22 mouse cellular contexts compared by ENCODE assay signal in genomic region chr4:95096731-95097130, GRCm38 (mm10). TPM values are rescaled to one million over a fixed set of nuclear protein-coding genes. Genes with fewer than 3 reads are reported as not detected.
A peak's percentile ranks its signal among the peaks of the same experiment; 100 is the strongest.
DNase-seq lines count a peak whose midpoint lies in the region; ATAC-seq lines count a peak whose summit lies in the region.
"Had no signal": no experiment of that assay in that cellular context is flagged by ENCODE, and none has a peak within 500 bp of the region (broad histone marks: within the 10 kb centered on the region; RNA-seq: fewer than 3 reads in every experiment).

No protein-coding gene starts in this region.

- intact Hi-C loops in left cerebral cortex, postnatal 4 days (cut with DNase I): no loop called here

- no peak overlapping the region for H3K9ac ChIP-seq in kidney, embryonic 16.5 days (replicated peaks; ENCODE audit: low read length)
- no peak overlapping the region for H3K9ac ChIP-seq in stomach, embryonic 14.5 days (replicated peaks; ENCODE audit: low read depth, low read length)
- H3K9ac ChIP-seq: embryonic facial prominence, embryonic 15.5 days; heart, embryonic 15.5 days; hindbrain, embryonic 14.5 days had no signal

- no peak for ATAC-seq in kidney, embryonic 16.5 days (ENCODE audit: low FRiP score, low TSS enrichment)
- ATAC-seq in activated CD4-positive, CD25-positive, alpha-beta regulatory T cell, adult 4 months: peak; percentile 60
- ATAC-seq in stomach, embryonic 14.5 days (ENCODE audit: insufficient number of reproducible peaks, insufficient read depth, low FRiP score, low read depth): no peak
- ATAC-seq: forebrain, embryonic 14.5 days had no signal

- 62% methylated on average over 2 of the region's 2 CpGs for WGBS in kidney, embryonic 16.5 days
- WGBS in stomach, embryonic 14.5 days: 35% methylated on average over 2 of the region's 2 CpGs

- H3K36me3 ChIP-seq in kidney, embryonic 16.5 days (ENCODE audit: insufficient read depth, low read length): no peaks in the 10 kb centered on the region
- H3K36me3 ChIP-seq in stomach, embryonic 14.5 days (ENCODE audit: control insufficient read depth, insufficient read depth, low read length): no peaks in the 10 kb centered on the region
- H3K36me3 ChIP-seq: embryonic facial prominence, embryonic 15.5 days; forebrain, embryonic 10.5 days; G1E; heart, embryonic 15.5 days; hindbrain, embryonic 10.5 days had no signal

- H3K4me2 ChIP-seq in kidney, embryonic 16.5 days (replicated peaks; ENCODE audit: low read depth, low read length): no peak overlapping the region
- H3K4me2 ChIP-seq in stomach, embryonic 14.5 days (replicated peaks; ENCODE audit: low read depth, low read length): no peak overlapping the region
- H3K4me2 ChIP-seq: embryonic facial prominence, embryonic 15.5 days; heart, embryonic 11.5 days; heart, embryonic 15.5 days; hindbrain, embryonic 14.5 days had no signal

- H3K27me3 ChIP-seq in kidney, embryonic 16.5 days (ENCODE audit: insufficient read depth, low read length): no peaks in the 10 kb centered on the region
- H3K27me3 ChIP-seq in stomach, embryonic 14.5 days (ENCODE audit: control insufficient read depth, insufficient read depth, low read length): no peaks in the 10 kb centered on the region
- H3K27me3 ChIP-seq: embryonic facial prominence, embryonic 15.5 days; heart, embryonic 15.5 days had no signal

- peak; percentile 1 for DNase-seq in kidney, postnatal 10 days
- peak; percentile 29 for DNase-seq in CD4-positive, CD25-positive, alpha-beta regulatory T cell, adult 2 months (ENCODE audit: low read depth, low spot score)
- no peak for DNase-seq in left cerebral cortex, adult 18-20 months (ENCODE audit: low spot score in 2 of 2)
- DNase-seq in left cerebral cortex, postnatal 4 days: no peak
- DNase-seq: adrenal gland, postnatal 14 days; cerebellum, adult 18-20 months; cerebellum, adult 9-11 months; gastrocnemius, adult 2 months; gastrocnemius, postnatal 25 days; heart, postnatal 14 days had no signal

- no peak overlapping the region for H3K27ac ChIP-seq in kidney, embryonic 16.5 days (ENCODE audit: low read length)
- peak overlapping the region; percentile 46; the same call in 1 of the 2 replicates for H3K27ac ChIP-seq in stomach, embryonic 14.5 days (ENCODE audit: low read length)
- H3K27ac ChIP-seq: embryonic facial prominence, embryonic 15.5 days; forebrain, embryonic 10.5 days; gastrocnemius, adult 2 months; heart, embryonic 15.5 days; hindbrain, embryonic 10.5 days; hindbrain, embryonic 14.5 days had no signal

- no peak overlapping the region for H3K4me3 ChIP-seq in kidney, embryonic 16.5 days (ENCODE audit: low read length)
- H3K4me3 ChIP-seq in stomach, embryonic 14.5 days (ENCODE audit: low read depth, low read length): no peak overlapping the region
- H3K4me3 ChIP-seq: embryonic facial prominence, embryonic 15.5 days; erythroblast, embryonic 14.5 days; forebrain, embryonic 10.5 days; gastrocnemius, adult 2 months; heart, embryonic 15.5 days; hindbrain, embryonic 10.5 days had no signal

- peaks cover 24% of the 10 kb centered on the region for H3K4me1 ChIP-seq in kidney, embryonic 16.5 days (ENCODE audit: insufficient read depth, low read length)
- H3K4me1 ChIP-seq in stomach, embryonic 14.5 days (ENCODE audit: control insufficient read depth, insufficient read depth, low read length): 0 out of 2 replicates have a peak, but pooled peaks cover 4% of the 10 kb centered on the region

- H3K9me3 ChIP-seq in kidney, embryonic 16.5 days (ENCODE audit: low read length): peaks cover 3% of the 10 kb centered on the region; the same call in 1 of the 2 replicates
- H3K9me3 ChIP-seq in stomach, embryonic 14.5 days (ENCODE audit: control insufficient read depth, low read depth, low read length): peaks cover 3% of the 10 kb centered on the region; the same call in 1 of the 2 replicates
- H3K9me3 ChIP-seq: embryonic facial prominence, embryonic 15.5 days; forebrain, embryonic 10.5 days; G1E; heart, embryonic 15.5 days; hindbrain, embryonic 10.5 days had no signal

RNA-seq across cellular contexts. Expression of gene Jun, which starts 44.7 kb away (rescaled TPM):
- polyA plus RNA-seq in kidney, embryonic 16.5 days (2015; fragmentation: Nextera tagmentation; extraction: Ambion mirVana): 71.9 and 73.0 TPM in 2 replicates
- 10 to 100 TPM in 1 of 2 experiments, 1 to 10 TPM in 1; 7.2 to 16.4 TPM for polyA plus RNA-seq in activated CD4-positive, CD25-positive, alpha-beta regulatory T cell, adult 4 months (2017; shearing (Covaris generic))
- polyA plus RNA-seq in stomach, embryonic 14.5 days (2014; fragmentation: Nextera tagmentation; extraction: Ambion mirVana): 55.1 and 62.7 TPM in 2 replicates
- 10 to 100 TPM; 53.8 to 60.5 TPM for total RNA-seq in left cerebral cortex, adult 18-20 months (2021)
- total RNA-seq in left cerebral cortex, postnatal 4 days (2021): 10 to 100 TPM; 35.5 to 37.4 TPM

Comparison
In these comparisons a context has a peak if more than half of its experiments do, and no peak if none do; other contexts are left out.
1. DNase-seq: peak in kidney, postnatal 10 days (single experiment) and CD4-positive, CD25-positive, alpha-beta regulatory T cell, adult 2 months (single experiment); none in left cerebral cortex, adult 18-20 months (0 of 2) and left cerebral cortex, postnatal 4 days (single experiment).